Mouse (Mus musculus) cerebellum, adult 18-20 months (tissue): ENCODE data around the gene Klc1.

ENCODE experiments used
- DNase-seq, 2 experiments: peaks; one replicate each; pipeline ENCODE4 v3.0.0; 2021

The Klc1 gene

DNA sequence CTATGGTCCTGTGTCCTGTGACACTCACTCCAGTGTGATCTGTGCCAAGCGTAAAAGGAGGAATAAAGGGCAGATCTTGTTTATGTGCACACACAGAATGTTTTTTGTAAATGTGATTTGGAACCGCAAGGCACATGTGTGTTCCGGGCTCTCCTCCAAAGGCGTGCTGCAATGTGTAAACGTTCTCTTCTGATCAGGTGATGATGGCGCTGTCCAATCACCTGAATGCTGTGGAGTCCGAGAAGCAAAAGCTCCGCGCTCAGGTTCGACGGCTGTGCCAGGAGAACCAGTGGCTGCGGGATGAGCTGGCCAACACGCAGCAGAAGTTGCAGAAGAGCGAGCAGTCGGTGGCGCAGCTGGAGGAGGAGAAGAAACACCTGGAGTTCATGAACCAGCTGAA lies 15.5 kb downstream of the Klc1 start:
- DNase-seq, result no peak

DNA sequence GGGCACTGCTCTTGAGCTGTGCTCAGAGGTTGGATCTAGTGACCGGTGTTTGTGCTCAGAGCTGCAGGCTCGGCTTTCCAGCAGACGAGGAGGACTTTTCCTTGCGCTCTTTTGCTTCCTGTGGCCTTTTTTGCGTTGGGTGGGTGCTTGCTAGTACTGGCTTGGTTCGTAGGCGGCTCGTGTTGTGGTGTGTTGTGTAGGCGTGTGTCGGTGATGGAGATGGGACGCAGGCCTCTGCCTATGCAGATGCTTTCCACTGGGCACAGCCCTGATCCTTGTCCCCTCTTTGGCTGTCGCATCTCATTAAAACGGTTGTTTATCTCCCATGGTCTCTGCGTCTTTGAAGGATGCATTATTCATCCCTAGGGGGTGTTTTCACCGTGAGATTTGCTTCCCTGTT lies 16.2 kb downstream of the Klc1 start:
- no peak for DNase-seq

DNA sequence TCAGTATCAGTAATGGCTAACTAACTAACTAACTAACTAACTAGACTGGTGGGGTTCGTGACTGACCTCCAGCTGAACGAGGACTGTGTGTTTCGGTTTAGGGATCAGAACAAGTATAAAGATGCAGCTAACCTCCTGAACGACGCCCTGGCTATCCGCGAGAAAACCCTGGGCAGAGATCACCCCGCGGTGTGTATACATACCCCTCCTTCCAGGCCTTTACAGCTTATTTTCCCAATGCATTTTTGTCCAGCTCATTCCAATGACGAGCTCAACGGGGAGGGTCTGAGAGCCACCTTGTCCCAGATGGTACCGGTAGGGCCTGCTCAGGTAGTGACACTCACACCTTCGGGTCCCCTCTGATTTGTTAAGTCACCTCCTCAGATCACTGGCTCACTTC lies 19.3 kb downstream of the Klc1 start:
- no peak for DNase-seq

DNA sequence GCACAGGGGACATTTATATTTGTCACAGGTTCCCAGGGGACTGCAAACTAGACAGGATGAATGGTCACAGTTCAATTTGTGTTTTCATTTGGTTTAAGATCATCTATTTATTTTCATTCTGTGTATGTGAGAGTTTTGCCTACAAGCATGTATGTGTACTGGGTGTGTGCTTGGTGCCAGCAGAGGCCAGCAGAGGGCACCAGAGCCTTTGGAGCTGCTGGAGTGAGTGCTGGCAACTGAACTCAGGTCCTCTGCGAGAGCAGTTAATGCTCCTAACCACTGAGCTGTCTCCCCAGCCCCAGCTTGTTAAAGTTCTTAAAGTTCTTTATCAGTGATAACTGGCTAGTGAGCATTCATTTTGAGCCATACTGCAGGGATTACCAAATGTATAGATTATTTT lies 20.9 kb downstream of the Klc1 start:
- no peak for DNase-seq

DNA sequence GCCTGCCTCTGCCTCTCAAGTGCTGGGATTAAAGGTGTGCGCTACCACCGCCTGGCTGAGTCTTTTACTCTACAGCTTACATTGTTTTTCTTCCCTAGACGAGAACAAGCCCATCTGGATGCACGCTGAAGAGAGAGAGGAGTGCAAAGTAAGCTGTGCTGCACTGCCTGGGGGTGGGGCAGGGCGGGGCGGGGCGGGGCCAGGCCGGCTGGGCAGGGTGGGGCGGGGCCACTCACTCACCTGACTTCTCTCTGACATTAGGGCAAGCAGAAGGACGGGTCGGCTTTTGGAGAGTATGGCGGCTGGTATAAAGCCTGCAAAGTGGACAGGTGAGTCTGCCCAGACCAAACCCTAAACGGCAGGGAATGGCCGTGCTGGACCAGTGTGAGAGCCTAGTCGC lies 26.5 kb downstream of the Klc1 start:
- DNase-seq, result no peak

DNA sequence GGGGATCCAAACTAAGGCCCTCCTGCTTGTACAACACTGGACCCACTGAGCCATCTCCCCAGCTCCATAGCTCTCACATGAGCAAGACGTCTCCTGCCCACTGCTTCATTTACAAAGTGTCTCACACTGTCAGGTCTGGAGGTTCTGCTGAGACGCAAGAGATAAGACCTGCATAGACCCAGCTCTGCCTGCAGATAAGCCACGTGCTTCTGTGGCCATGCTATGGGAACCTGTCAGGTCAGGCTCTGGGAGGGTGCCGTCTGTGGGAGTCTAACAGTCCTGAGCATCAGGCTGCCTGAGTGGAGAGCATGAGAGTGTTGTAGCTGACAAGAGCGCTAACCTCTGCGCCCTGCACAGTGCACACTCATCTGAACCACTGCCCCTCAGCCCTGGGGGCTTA lies 28.4 kb downstream of the Klc1 start:
- DNase-seq, result no peak

DNA sequence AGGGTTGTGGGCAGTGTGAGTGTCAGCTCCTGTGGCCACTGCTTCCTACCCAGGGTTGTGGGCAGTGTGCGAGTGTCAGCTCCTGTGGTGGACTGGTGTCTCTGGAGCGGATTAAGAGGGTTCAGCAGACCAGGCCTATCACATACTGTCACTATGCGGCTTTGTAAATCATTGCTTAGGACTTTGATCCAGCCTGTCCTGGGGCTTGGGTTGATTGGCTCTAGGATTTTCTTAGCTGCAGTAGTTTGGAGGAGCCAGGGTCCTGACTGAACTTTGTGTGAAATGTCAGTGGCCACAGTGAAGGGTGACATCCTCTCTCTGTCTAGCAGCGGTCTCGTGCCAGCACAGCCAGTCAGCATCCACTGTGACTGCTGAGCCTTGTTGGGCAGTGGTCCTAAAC lies 31.4 kb downstream of the Klc1 start:
- DNase-seq, result no peak

DNA sequence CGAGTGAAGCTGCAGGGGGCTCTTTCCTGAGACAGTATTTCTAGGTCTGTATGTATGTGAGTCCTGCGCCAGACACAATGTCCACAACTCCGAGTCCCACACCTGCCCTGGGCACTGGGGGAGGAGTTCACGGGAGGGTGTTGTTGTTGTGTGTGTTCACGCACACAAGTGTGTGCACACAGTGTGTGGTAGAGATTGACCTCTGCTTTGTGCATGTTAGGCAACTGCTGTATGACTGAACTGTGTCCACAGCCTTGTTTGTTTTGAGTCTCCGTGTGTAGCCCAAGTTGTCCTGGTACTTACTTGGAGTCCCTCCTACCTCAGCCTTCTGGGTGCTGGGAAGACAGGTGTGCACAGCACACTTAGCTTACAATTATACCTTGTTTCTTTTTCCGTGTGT lies 32.0 kb downstream of the Klc1 start:
- DNase-seq, result no peak

DNA sequence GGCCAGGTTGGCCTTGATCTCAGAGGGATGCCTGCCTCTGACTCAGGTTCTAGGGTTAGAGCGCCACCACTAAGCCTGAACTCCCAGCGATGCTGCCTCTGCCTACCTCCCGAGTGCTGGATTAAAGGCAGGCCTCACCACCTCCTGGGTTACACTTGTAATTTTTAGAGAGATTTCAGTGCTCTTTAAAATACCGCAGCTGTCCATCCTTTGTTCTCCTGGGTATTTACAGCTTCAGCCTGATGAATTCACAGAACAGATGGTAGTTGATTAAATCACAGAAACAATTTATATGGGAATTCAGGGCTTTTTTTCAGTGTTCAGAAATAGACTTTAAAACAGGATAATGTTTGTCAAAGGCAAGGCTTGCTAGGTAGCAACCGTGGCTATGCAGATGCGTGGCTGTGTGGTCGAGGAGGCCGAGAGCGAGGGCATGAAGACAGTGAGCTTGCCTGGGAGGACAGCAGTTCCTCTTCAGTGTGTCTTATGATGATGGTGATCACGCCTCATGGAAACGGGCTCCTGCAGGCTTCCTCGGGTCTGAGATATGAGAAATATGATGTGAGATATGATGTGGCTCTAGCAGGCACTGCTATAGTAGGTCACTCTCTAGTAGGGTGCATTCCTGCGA lies 32.9 kb downstream of the Klc1 start:
- no peak for DNase-seq

DNA sequence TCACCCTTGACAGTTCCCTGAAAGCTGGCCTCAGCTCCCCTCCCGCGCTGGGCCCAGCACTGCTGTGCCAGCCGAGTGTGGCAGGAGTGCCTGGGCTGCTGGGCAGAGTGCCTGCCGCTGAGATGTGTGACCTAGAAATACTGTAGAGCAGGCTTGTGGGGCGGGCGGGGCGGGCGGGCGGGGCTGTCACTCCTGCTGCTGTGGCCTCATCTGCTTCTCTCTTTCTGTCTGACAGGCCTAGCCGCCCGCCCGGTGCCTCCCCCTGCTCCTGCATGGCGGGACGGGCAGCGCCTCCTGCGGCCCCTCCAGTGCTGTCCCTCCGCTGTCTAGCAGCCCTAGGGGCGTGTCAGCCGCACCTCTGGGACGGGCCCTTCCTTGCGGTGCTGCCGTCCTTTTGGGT lies 35.5 kb downstream of the Klc1 start:
- DNase-seq, result peak; percentile 68 to 76

DNA sequence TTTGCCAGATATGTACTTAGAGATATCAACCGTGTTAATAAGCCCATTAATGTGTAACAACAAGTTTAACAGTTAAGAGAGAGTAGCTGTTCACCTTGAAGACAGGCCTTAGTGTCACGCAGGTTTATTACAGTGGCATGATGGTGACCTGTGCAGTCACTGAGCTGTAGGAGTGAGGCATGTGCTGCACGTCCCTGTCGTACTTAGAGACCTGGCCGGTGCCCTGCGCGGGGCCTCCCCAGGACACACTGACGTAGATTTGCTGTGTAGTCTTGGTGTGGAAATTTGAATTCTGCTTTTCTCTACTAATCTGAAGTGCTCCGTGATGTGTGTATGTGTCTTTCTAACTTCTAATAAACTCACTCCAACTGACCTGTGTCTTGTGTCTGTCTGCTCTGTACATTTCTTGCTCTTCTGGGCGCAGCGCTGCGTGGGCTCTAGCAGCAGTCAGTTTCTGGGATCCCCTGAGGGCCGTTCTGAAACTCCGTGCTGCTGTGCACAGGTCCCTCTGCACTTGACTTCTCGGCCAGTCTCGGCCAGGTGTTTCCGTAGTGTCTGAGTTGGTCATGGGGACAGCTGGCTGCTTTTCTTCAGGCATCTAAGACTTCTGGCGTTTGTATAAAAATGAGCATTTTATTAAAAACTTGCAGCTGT lies 36.0 kb downstream of the Klc1 start:
- no peak for DNase-seq

DNA sequence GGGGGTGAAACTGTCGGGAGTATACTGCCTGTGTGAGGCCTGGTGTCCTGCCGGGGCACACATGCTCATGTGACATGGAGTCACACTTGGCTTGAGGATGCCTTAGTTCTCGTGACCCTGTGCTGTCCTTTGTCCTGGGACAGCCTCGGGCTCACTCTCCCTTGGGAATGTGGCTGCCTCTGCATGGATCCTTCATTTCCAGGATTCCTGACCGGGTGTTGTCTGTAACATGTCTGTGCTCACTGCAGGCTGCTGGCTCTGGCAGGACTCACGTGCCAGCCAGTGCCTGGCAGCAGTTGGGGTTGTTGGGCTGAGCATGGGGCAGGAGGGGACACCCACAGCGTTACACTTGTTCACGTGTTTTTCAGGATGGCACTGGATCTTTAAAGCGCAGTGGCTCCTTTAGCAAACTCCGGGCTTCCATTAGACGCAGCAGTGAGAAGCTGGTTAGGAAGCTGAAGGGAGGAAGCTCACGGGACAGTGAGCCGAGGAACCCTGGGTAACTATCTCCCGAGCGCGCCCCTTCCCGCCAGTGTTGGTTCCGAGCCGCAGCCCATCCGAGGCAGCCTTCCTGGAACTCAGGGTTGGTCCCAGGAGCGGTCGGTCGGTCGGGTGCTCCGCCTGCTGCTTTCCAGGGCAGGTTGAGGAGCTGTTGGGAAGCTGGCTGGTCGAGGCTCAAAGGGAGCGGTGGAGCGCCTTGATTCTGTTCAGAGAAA lies 36.7 kb downstream of the Klc1 start:
- DNase-seq, result peak; percentile 60 to 66

DNA sequence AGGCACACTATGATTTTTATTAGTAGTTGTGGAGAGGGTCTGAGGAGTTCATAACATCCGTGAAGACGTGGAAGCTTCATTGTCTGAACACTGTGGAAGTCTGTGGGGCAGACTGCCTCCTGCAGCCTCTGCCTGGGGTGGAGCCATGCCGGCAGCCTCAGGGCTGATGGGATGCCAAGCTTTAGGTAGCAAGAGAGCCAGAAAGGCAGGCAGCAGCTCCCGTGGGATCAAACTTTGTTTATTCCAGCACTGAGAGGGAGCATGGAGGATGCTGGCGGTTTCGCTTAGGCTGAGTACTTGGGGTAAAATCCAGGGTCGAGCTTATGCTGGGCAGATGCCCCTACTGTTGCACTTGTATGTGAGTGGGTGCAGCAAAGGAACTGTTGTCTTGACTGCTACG lies 38.6 kb downstream of the Klc1 start:
- no peak for DNase-seq

DNA sequence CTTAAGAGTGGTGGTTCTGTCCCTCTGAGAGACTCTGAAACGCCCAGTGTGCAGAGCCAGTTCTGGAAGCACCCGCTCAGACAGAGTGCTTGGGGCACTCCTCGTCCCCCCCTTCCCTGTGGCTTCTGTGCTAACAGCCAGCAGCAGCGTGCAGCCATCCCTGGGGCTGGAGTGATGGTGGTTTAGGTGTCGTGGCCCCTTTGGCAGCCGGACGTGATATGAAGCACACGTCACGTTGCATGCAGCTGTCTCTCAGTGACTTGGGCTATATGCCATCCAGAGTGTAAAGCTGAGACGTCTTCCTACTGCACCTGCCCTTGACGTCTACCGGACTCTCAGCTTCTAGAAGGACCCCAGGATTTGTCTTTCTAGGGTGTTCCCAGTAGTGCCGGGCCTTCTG lies 39.8 kb downstream of the Klc1 start:
- no peak for DNase-seq

DNA sequence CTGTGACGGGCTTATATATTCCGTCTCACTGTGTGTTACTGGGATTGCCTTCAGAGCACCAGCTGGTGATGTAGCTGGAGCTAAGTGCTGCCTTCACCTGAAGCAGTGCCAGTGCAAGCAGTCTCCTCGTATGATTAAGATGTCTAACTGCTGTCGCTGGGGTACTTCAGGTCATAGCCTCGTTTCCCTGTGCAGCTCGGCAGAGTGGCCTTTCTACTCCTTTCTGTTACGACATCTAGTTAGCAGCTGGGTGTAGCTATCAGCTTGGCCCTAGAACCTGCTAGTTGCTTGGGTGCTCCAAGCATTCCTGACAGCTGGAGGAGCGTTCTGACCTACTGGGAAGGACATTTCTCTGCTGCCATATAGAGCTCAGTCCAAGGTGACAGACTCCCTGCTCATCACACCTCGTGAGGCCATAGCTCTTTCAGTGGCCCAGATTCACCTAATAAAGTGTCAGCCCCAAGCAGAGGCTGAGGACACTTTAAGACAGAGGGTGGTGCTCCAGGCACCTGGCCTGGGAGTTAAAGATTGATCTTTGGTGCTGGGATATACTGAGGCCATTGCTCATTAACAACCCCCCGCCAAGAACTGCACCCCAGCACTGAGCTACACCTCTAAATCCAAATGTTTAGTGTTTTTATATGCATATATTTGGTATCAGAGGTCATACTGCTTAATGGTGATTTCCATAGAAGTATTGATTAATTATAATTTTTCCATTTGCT lies 42.0 kb downstream of the Klc1 start:
- DNase-seq, result no peak

DNA sequence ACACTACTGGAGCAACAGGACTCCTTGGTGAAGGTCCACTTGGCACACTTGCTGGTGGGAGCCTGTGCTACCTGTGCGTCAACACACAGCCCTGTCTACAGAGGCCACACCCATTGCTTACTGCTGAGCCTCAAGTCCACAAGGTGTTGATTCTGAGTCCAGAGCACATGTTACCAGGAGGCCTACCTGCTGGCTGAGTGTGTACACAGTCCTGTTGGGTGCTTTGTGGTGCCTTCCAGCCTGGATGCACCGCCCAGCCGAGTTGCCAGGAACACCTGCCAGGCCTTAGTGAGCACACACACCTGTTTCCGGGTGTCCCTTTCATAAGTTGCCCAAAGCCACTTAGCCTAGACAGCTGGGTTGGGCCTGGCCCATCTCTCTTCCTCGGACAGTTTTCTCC lies 44.9 kb downstream of the Klc1 start:
- DNase-seq, result no peak

DNA sequence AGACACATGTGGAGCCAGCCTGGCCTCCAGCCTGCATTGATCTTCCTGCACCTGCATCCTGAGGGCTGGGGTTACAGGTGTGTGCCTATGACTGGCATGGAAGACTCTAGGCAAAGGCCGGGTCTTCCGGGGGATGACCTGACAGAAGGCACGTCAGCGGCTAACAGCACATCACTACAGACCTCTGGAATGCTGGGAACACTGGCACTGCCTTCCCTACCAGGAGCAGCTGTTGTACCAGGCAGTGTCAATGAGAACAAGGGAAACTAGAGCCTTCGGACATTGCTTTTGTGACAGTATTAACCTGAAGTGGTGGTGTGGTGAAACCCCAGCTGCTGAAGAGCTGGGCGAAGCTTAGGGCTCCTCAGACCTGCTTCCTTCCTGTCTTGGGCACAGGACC lies 50.1 kb downstream of the Klc1 start:
- DNase-seq, result no peak

DNA sequence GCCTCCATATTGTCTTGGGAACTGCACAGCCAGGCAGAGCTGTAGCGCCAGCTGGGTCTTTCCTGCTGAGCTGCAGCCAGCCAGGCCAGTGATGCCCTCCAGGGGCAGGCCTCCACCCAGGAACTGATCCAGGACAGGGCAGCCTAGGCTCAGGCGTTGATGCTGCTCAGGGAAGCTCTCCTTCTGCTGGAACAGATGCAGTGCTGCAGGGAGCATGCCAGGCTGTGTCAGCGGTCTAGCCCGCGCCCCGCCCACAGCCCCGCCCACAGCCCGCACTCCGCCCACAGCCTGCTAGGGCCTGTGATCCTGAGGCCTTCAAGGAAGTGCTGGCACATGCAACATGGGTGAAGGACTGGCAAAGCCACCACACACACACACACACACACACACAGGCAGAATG lies 51.1 kb downstream of the Klc1 start:
- peak; percentile 74 to 76 for DNase-seq

DNA sequence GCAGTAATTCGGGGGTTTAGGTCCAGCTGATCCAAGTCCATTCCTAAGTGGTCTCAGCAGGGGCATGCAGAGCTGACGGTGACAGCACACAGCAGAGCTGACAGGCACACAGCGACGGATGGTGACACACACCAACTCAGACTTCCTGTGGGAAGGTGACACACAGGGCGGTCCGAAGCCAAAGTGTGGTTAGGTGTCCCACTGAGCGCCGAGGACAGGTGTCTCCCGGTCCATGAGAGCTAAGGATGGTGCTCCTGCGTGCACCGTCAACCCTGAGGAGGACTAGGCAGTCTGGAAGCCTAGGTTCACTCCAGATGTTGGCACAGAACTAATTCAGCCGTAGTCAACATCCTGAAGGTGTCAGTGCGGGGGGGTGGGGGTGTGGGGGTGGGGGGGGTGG lies 53.4 kb downstream of the Klc1 start:
- no peak for DNase-seq

DNA sequence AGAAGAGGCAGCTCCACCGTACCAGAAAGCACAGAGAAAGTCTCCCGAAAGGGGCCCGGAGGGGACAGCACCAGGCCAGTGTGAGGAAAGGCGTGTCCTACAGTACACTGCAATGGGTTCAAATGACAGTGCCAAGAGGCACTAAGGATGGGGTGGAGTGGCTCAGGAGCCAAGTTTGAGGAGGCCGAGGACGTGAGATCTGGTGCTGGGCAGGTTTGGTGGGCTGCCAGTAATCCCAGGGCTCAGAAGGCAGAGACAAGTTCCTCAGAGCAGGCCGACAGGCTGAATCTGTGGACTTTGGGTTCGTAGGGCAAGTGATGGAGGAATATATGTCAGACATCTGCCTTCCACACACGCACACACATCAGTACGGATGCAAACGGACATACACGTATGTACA lies 54.0 kb downstream of the Klc1 start:
- DNase-seq, result no peak

DNA sequence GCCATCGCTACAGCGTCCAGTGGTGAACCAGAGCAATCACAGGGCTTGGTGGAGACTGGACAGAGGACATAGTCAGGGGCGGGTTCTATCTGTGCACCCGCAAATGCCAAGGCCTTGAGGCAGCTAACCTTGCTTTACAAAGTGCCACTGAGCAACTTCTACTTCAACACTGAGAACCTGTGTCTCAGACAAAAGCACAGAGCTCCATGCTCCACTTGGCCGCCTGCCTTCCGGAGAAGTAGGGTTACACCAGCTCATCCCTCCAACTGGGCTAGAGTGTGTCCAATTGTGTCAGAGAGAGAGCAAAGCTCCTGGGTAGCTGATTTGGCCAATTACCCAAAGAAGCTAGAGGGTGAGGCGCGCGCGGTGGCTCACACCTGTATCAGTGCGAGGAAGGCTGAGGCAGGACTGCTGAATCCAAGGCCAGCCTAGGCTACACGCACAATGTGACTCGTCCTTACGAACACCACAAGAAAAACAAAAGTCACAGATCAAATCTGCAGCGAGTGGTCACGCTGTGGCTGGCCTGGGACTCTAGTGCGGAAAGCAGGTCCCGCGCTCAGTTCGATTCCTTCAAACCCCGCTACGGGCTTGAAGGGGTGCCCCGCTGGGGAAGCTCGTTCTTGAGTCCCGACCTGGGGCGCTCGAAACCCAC lies 54.6 kb downstream of the Klc1 start:
- DNase-seq, result peak in 1 of 2 experiments; percentile 37

DNA sequence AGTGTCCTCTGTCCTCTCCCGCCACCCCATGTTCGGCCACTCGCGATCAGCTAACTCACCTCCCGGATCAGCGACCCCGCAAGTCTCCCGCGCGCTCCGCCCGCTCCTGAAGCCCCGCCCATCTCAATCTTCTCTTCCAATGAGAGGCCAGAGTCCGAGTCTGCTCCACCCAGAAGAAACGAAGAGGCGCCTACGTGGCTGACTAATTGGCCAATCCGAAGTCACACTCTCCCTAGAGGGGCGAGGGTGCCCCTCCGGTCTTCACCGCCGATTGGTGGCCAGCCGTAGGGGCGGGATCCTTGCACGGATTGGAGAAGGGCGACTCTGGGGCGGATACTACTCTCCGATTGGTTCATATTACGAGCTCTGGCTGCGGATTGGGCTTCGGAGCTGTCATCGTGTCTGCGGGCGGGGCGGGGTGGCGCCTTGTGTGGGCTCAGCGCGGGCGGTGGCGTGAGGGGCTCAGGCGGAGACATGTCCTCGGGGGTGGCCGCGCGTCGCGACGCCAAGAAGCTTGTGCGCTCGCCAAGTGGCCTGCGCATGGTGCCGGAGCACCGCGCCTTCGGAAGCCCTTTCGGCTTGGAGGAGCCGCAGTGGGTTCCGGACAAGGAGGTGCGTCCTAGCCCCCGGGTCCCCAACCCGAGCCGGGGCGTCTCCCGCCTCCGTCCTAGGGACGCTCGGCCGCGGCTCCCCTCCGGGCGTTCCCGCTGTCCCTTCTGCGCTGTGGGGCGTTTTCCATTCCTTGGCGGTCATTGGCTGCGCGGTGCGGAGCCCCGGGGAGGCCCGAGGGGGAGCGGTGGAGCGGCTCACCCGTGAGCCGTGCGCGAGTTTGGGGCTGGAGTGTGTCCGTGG lies 55.3 kb downstream of the Klc1 start, which contains the start of the genes Xrcc3 and Zfyve21:
Xrcc3 (minus strand) TSS at position 108 of the 852 bp plus-strand sequence.
Zfyve21 (plus strand) TSS at position 405 of the 852 bp plus-strand sequence.
- peak; percentile 94 to 99 for DNase-seq
